Mouse (Mus musculus): ENCODE data around the gene Mypop. TPM values are rescaled to one million over a fixed set of nuclear protein-coding genes. Genes with fewer than 3 reads are reported as not detected.

Gene Mypop
- polyA plus RNA-seq (2014; fragmentation: Nextera tagmentation; extraction: Ambion mirVana), result 4.4 and 4.7 TPM in 2 replicates

GRCm38 (mm10) chr7:18990601-18991295 is at the start of gene Mypop:
TSS of gene Mypop (plus strand) at chr7:18991245.
- Histone ChIP-seq H3K36me3 (ENCODE audit: control insufficient read depth, insufficient read depth, low read length) (no peaks in the 10 kb centered on the region), H3K4me3 (ENCODE audit: low read depth, low read length) (peak within 1 kb of the TSS; percentile 49), H3K27me3 (ENCODE audit: control insufficient read depth, insufficient read depth, low read length) (peaks cover 18% of the 10 kb centered on the region), H3K4me2 (ENCODE audit: low read depth) (peak within 1 kb of the TSS; percentile 73), H3K9me3 (ENCODE audit: control insufficient read depth, low read length) (no peaks in the 10 kb centered on the region), H3K9ac (ENCODE audit: low read length) (peak within 1 kb of the TSS; percentile 63), H3K27ac (ENCODE audit: low read depth, low read length) (peak within 1 kb of the TSS; percentile 85), H3K4me1 (ENCODE audit: control insufficient read depth, insufficient read depth, low read length) (peaks cover 3% of the 10 kb centered on the region; the same call in 1 of the 2 replicates)
- peak; percentile 90 for ATAC-seq (ENCODE audit: insufficient read depth, low FRiP score, low TSS enrichment)
- under 1% methylated on average over 37 of the region's 37 CpGs for WGBS
- DNase-seq (ENCODE audit: low spot score), result peak; percentile 100

DNA sequence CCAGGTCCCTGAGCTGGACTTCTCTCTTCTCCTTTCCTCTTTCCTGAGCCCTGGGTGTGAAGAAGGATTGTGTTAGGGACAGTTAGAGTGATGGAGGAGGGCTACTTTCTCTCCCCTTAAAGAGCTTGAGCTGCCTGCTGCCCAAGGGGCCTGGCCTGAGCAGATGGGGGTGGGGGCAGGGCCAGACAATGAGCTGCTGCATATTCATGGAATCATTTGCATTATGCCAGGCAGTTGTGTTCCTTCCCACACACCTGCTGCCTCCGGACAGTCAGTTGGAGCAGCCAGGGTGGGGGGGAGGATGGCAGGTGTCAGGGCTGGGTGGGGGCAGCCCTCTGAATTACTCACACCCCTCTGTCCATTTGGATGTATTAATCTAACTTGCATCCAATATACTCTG is 48.7 kb upstream of the Mypop start:
- peak overlapping the region; percentile 32 for H3K4me2 ChIP-seq (ENCODE audit: low read depth)
- H3K4me1 ChIP-seq (ENCODE audit: control insufficient read depth, insufficient read depth, low read length), result peaks cover 20% of the 10 kb centered on the region
- DNase-seq (ENCODE audit: low spot score), result peak; percentile 79

GRCm38 (mm10) chr7:18942815-18943214 is 48.2 kb upstream of the Mypop start:
- H3K27ac ChIP-seq (ENCODE audit: low read depth, low read length), result peak overlapping the region; percentile 94
- no peak overlapping the region for H3K4me3 ChIP-seq (ENCODE audit: low read depth, low read length)
- H3K4me2 ChIP-seq (ENCODE audit: low read depth), result no peak overlapping the region
- no peaks in the 10 kb centered on the region for H3K27me3 ChIP-seq (ENCODE audit: control insufficient read depth, insufficient read depth, low read length)
- H3K36me3 ChIP-seq (ENCODE audit: control insufficient read depth, insufficient read depth, low read length), result peaks cover 3% of the 10 kb centered on the region
- DNase-seq (ENCODE audit: low spot score), result no peak
- peak; percentile 59 for ATAC-seq (ENCODE audit: insufficient read depth, low FRiP score, low TSS enrichment)
- 51% methylated on average over 9 of the region's 9 CpGs for WGBS
- H3K4me1 ChIP-seq (ENCODE audit: control insufficient read depth, insufficient read depth, low read length), result peaks cover 20% of the 10 kb centered on the region
- H3K9ac ChIP-seq (ENCODE audit: low read length), result no peak overlapping the region; the same call in 1 of the 2 replicates
- no peaks in the 10 kb centered on the region; the same call in 1 of the 2 replicates for H3K9me3 ChIP-seq (ENCODE audit: control insufficient read depth, low read length)

More for the DNA sequence above, 48.7 kb upstream of the Mypop start:
- ATAC-seq (ENCODE audit: insufficient read depth, low FRiP score, low TSS enrichment), result peak; percentile 92
- 12% methylated on average over 1 of the region's 1 CpGs for WGBS
- Histone ChIP-seq H3K9me3 (ENCODE audit: control insufficient read depth, low read length) (no peaks in the 10 kb centered on the region; the same call in 1 of the 2 replicates), H3K9ac (ENCODE audit: low read length) (peak overlapping the region; percentile 39), H3K27ac (ENCODE audit: low read depth, low read length) (peak overlapping the region; percentile 94), H3K36me3 (ENCODE audit: control insufficient read depth, insufficient read depth, low read length) (peaks cover 3% of the 10 kb centered on the region), H3K4me3 (ENCODE audit: low read depth, low read length) (no peak overlapping the region), H3K27me3 (ENCODE audit: control insufficient read depth, insufficient read depth, low read length) (no peaks in the 10 kb centered on the region)

DNA sequence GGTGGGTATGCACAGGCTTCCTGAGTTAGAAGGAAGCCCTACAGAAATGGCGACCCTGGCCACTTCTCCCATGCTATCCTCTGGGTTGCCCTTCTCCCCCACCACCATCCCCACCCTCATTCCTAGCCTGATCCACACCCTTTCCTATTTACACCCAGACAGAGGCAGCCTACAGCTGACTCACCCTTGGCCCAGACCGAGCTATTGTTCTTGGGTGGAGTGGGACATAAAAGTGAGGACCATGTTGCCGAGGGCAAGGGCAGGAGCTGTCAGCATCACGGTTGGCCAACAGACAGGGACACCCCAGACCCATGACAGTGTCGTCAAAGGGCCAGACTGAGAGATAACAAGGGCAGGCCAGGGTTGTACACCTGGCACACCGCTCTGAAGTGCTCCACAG is 42.9 kb upstream of the Mypop start:
- Histone ChIP-seq H3K9me3 (ENCODE audit: control insufficient read depth, low read length) (no peaks in the 10 kb centered on the region), H3K27ac (ENCODE audit: low read depth, low read length) (peak overlapping the region; percentile 84), H3K4me3 (ENCODE audit: low read depth, low read length) (no peak overlapping the region), H3K9ac (ENCODE audit: low read length) (no peak overlapping the region), H3K36me3 (ENCODE audit: control insufficient read depth, insufficient read depth, low read length) (peaks cover 3% of the 10 kb centered on the region), H3K4me2 (ENCODE audit: low read depth) (no peak overlapping the region), H3K27me3 (ENCODE audit: control insufficient read depth, insufficient read depth, low read length) (no peaks in the 10 kb centered on the region), H3K4me1 (ENCODE audit: control insufficient read depth, insufficient read depth, low read length) (peaks cover 41% of the 10 kb centered on the region)
- DNase-seq (ENCODE audit: low spot score) (no peak), ATAC-seq (ENCODE audit: insufficient read depth, low FRiP score, low TSS enrichment) (no peak)
- 50% methylated on average over 6 of the region's 6 CpGs for WGBS

DNA sequence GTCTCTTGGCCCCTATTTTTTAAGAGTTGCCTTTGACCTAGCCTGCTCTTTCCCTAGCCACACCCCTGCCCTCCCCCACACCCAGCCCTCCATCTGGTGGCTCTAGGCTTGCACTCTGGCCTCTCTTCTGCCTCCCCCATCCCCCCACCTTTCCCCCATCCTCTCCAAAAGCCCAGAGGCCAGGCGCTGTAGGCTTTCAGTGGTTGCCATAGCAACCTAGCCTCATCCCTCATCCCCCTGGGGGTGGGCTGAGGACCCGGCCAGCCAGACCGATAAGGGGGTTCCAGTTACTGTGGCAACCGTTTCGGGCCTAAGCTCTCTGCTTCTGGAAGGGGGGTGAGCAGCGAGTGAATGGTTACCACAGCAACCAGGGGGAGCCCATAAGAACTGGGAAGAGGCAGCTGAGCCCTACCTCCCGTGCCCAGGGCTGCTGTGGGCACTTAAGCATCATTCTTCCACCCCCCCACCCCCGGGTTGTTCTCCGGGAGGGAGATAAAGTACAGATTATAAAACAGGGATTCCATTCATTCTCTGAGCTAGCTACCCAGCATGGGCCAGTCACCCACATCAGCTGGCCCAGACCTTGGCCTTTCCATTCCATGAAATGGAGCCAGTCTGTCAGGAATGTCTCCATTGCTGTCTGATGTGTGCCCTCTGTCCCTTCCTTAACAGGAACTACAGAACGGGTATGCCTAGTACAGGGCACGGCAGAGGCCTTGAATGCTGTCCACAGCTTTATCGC is 41.1 kb upstream of the Mypop start:
- 26% methylated on average over 12 of the region's 12 CpGs for WGBS
- peak; percentile 93 for DNase-seq (ENCODE audit: low spot score)
- no peaks in the 10 kb centered on the region for H3K9me3 ChIP-seq (ENCODE audit: control insufficient read depth, low read length)
- H3K27ac ChIP-seq (ENCODE audit: low read depth, low read length), result peak overlapping the region; percentile 84
- H3K36me3 ChIP-seq (ENCODE audit: control insufficient read depth, insufficient read depth, low read length), result peaks cover 3% of the 10 kb centered on the region
- H3K9ac ChIP-seq (ENCODE audit: low read length), result no peak overlapping the region; the same call in 1 of the 2 replicates
- ATAC-seq (ENCODE audit: insufficient read depth, low FRiP score, low TSS enrichment), result peak; percentile 93
- peak overlapping the region; percentile 19 for H3K4me2 ChIP-seq (ENCODE audit: low read depth)
- no peaks in the 10 kb centered on the region for H3K27me3 ChIP-seq (ENCODE audit: control insufficient read depth, insufficient read depth, low read length)
- H3K4me1 ChIP-seq (ENCODE audit: control insufficient read depth, insufficient read depth, low read length), result peaks cover 34% of the 10 kb centered on the region
- H3K4me3 ChIP-seq (ENCODE audit: low read depth, low read length), result no peak overlapping the region

GRCm38 (mm10) chr7:18950523-18951315 is 40.3 kb upstream of the Mypop start:
- peaks cover 3% of the 10 kb centered on the region for H3K36me3 ChIP-seq (ENCODE audit: control insufficient read depth, insufficient read depth, low read length)
- no peak overlapping the region for H3K9ac ChIP-seq (ENCODE audit: low read length)
- peak overlapping the region; percentile 84 for H3K27ac ChIP-seq (ENCODE audit: low read depth, low read length)
- H3K4me3 ChIP-seq (ENCODE audit: low read depth, low read length), result no peak overlapping the region
- WGBS, result 19% methylated on average over 18 of the region's 18 CpGs
- DNase-seq (ENCODE audit: low spot score) (peak; percentile 68), ATAC-seq (ENCODE audit: insufficient read depth, low FRiP score, low TSS enrichment) (no peak)
- H3K4me2 ChIP-seq (ENCODE audit: low read depth), result peak overlapping the region; percentile 19
- no peaks in the 10 kb centered on the region for H3K9me3 ChIP-seq (ENCODE audit: control insufficient read depth, low read length)
- peaks cover 34% of the 10 kb centered on the region for H3K4me1 ChIP-seq (ENCODE audit: control insufficient read depth, insufficient read depth, low read length)
- H3K27me3 ChIP-seq (ENCODE audit: control insufficient read depth, insufficient read depth, low read length), result no peaks in the 10 kb centered on the region

- Histone ChIP-seq H3K36me3 (ENCODE audit: control insufficient read depth, insufficient read depth, low read length) (peaks cover 3% of the 10 kb centered on the region), H3K4me2 (ENCODE audit: low read depth) (peak overlapping the region; percentile 7; the same call in 1 of the 2 replicates), H3K4me1 (ENCODE audit: control insufficient read depth, insufficient read depth, low read length) (peaks cover 34% of the 10 kb centered on the region), H3K9me3 (ENCODE audit: control insufficient read depth, low read length) (no peaks in the 10 kb centered on the region), H3K27ac (ENCODE audit: low read depth, low read length) (no peak overlapping the region), H3K4me3 (ENCODE audit: low read depth, low read length) (no peak overlapping the region), H3K9ac (ENCODE audit: low read length) (no peak overlapping the region; the same call in 1 of the 2 replicates), H3K27me3 (ENCODE audit: control insufficient read depth, insufficient read depth, low read length) (peaks cover 5% of the 10 kb centered on the region; the same call in 1 of the 2 replicates)
- DNase-seq (ENCODE audit: low spot score) (peak; percentile 60), ATAC-seq (ENCODE audit: insufficient read depth, low FRiP score, low TSS enrichment) (no peak)
- 15% methylated on average over 15 of the region's 15 CpGs for WGBS
These were observed 39.6 kb upstream of the Mypop start for GRCm38 (mm10) chr7:18951397-18951796.

Data from neural tube, embryonic 11.5 days (tissue).